Mouse (Mus musculus): ENCODE measurements around the gene Cped1.

DNA sequence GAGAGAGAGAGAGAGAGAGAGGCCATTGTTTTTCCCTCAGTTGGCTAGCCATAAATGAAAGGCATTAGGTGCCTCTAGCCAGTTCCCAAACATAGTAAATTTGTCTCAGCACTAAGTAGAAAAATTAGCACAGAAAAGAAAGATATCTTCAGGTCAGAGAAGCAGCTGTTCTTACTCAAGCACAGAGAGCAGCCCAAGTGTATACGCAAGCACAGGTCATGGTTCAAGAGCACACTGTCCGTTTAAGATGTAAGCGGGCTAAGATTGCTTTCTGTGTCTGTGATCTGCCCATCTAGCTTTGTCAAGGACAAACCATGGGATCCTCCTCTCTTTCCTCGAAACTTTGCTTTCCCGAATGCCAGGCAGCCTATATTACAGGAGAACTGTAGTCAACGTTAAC, 249.4 kb downstream of the Cped1 start:
- TF ChIP-seq CTCF (IDR thresholded peaks at IDR 0.05; ENCODE audit: control insufficient read depth, insufficient read depth, insufficient replicate concordance, low read depth, low read length) (no peak), POLR2A (IDR thresholded peaks at IDR 0.05; ENCODE audit: control insufficient read depth, low read depth, low read length) (no peak)
